Mouse (Mus musculus): ENCODE results near the gene Tescl. TPM values are rescaled to one million over a fixed set of nuclear protein-coding genes. Genes with fewer than 3 reads are reported as not detected.

Tescl gene
- polyA plus RNA-seq, 1 experiment from 2014 or later: not detected

DNA sequence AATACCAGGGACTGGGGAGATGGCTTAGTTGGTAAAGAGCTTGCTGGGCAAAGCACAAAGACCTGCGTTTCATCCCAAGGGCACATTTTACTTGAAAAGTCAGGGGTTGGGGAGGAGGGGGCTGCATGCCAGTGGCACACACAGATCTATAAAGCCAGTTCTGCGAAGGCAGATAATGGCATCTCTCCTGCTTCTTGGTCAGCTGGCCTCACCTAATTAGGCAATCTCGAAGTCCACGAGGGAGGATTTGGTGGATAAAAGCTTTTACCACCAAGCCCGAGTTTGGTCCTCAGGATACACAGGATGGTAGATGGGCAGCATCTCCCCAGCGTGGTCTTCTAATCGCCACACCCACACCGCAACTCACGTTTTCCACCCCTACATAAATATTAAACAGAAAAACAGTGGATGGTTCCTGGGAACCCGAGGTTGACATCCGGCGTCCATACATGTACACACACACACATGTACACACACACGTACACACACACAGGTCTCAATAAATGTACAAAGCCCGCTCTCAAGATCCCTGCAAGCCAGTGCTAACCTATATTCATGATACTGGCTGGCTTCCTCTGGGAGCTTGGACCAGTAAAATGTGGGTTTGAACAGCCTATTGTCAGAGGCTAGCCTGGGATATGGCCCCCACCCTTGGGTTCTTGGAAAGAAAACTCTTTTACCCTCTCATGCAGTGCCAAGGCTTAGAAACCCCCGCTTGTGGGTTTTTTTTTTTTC, 36.2 kb downstream of the Tescl start:
- ATAC-seq (ENCODE audit: insufficient read depth, low FRiP score, low TSS enrichment) (no peak), DNase-seq (ENCODE audit: low spot score) (no peak)
- 95% methylated on average over 15 of the region's 15 CpGs for WGBS
- peak overlapping the region; percentile 75 for H3K4me3 ChIP-seq (ENCODE audit: low read depth, low read length)
- H3K4me2 ChIP-seq (ENCODE audit: low read depth): peak overlapping the region; percentile 90
- H3K9ac ChIP-seq (ENCODE audit: low read length): peak overlapping the region; percentile 87; the same call in 1 of the 2 replicates
- no peaks in the 10 kb centered on the region for H3K27me3 ChIP-seq (ENCODE audit: control insufficient read depth, insufficient read depth, low read length)
- H3K4me1 ChIP-seq (ENCODE audit: control insufficient read depth, insufficient read depth, low read length): peaks cover 9% of the 10 kb centered on the region
- no peak overlapping the region for H3K27ac ChIP-seq (ENCODE audit: low read depth, low read length)
- H3K36me3 ChIP-seq (ENCODE audit: control insufficient read depth, insufficient read depth, low read length): peaks cover 11% of the 10 kb centered on the region
- H3K9me3 ChIP-seq (ENCODE audit: control insufficient read depth, low read length): no peaks in the 10 kb centered on the region

DNA sequence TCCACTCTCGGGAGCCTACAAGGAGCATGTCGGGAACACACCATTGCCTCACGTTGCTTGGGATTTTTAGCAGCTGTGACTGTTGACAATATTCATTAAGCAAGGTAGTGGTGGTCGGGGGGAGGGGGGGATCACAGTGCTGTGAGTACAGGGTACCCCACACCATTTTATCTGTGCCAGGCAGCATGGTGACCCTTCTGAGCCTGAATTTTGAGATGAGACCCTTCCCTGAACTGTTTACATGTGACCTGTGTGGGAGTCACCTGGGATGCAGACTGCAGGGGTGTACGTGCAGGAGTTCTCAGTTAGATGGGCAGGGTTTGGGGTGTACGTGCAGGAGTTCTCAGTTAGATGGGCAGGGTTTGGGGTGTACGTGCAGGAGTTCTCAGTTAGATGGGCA, 37.4 kb downstream of the Tescl start:
- Histone ChIP-seq H3K36me3 (ENCODE audit: control insufficient read depth, insufficient read depth, low read length) (peaks cover 18% of the 10 kb centered on the region), H3K27ac (ENCODE audit: low read depth, low read length) (no peak overlapping the region)
- WGBS: 91% methylated on average over 7 of the region's 7 CpGs

DNA sequence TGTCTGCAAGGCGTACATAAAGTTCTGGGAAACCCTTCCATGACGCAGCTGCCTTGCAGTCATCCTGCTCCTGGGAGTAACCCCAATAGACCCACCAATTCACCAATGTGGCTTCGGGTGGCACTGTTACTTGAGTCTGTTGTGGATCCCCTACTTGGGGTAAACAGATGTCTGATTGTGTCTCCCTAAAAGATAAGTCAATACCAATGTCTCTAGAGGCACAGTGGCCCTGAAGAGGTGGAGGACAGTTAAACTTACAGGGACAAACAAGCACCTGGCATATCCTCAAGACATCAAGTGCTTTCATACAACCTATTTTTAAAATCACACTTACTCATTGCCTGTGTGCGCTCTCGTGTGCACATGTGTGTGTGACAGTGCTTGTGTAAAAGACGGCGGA, 38.4 kb downstream of the Tescl start:
- no peak overlapping the region for H3K4me2 ChIP-seq (ENCODE audit: low read depth)

More for the DNA sequence above, 37.4 kb downstream of the Tescl start:
- H3K27me3 ChIP-seq (ENCODE audit: control insufficient read depth, insufficient read depth, low read length): no peaks in the 10 kb centered on the region
- no peak overlapping the region for H3K9ac ChIP-seq (ENCODE audit: low read length)
- H3K4me2 ChIP-seq (ENCODE audit: low read depth): no peak overlapping the region
- DNase-seq (ENCODE audit: low spot score) (no peak), ATAC-seq (ENCODE audit: insufficient read depth, low FRiP score, low TSS enrichment) (no peak)
- H3K9me3 ChIP-seq (ENCODE audit: control insufficient read depth, low read length): no peaks in the 10 kb centered on the region
- H3K4me3 ChIP-seq (ENCODE audit: low read depth, low read length): no peak overlapping the region
- peaks cover 9% of the 10 kb centered on the region for H3K4me1 ChIP-seq (ENCODE audit: control insufficient read depth, insufficient read depth, low read length)

DNA sequence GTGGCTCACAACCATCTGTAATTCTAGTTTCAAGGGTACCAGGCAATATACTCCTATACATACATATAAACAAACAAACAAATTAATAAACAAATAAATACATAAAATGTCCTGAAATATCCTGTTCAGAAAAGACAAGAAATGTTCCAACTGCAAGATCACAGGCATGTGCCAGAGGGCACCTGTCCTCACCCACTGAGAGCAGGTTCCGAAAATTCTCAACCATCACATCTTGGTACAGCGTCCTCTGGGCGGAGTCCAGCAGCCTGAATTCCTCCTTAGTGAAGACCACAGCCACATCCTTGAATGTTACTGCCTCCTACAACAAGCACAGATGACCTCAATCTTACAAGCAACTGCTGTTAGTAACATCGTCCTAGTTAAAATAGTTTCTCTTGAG, 39.0 kb downstream of the Tescl start:
- peaks cover 30% of the 10 kb centered on the region for H3K36me3 ChIP-seq (ENCODE audit: control insufficient read depth, insufficient read depth, low read length)
- H3K4me3 ChIP-seq (ENCODE audit: low read depth, low read length): no peak overlapping the region
- 97% methylated on average over 4 of the region's 4 CpGs for whole genome bisulfite sequencing

More for the DNA sequence above, 38.4 kb downstream of the Tescl start:
- Histone ChIP-seq H3K4me1 (ENCODE audit: control insufficient read depth, insufficient read depth, low read length) (peaks cover 6% of the 10 kb centered on the region), H3K27ac (ENCODE audit: low read depth, low read length) (no peak overlapping the region), H3K9ac (ENCODE audit: low read length) (no peak overlapping the region), H3K4me3 (ENCODE audit: low read depth, low read length) (no peak overlapping the region), H3K9me3 (ENCODE audit: control insufficient read depth, low read length) (no peaks in the 10 kb centered on the region), H3K36me3 (ENCODE audit: control insufficient read depth, insufficient read depth, low read length) (peaks cover 27% of the 10 kb centered on the region), H3K27me3 (ENCODE audit: control insufficient read depth, insufficient read depth, low read length) (no peaks in the 10 kb centered on the region)
- DNase-seq (ENCODE audit: low spot score): no peak
- no peak for ATAC-seq (ENCODE audit: insufficient read depth, low FRiP score, low TSS enrichment)
- WGBS: 96% methylated on average over 7 of the region's 7 CpGs

DNA sequence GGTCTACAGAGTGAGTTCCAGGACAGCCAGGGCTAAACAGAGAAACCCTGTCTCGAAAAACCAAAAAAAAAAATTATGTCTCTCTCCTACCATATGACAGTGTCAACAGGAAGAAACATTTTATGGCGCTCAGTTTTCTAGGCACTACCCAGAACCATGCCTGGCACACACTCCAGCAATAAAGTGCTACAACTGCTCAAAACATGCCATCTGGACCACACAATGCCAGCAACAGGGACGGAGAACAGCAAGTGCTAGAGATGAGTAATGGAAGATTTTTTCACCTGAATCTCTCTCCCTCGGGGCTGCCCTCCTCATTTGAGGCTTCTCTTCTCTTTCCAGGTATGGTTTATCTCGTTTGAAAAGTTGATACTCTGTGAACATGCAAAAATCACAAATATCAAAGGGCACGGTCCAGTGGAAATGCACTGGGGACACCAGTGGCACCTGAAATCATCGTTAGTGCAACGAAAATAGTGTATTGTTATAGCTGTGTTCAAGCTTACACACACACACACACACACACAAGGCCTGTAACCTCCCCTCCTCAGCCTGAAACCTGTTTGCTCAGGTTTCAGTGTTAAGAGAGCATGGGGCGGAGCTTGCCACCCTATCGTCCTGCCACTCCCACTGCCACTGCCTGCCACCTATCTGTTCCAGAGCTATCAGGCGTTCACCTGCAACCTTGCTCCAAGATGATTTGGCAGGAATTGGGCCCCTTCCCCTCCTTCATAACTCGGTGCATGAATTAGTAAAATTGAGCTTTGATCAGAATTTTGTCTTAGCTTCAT, 40.5 kb downstream of the Tescl start:
- Histone ChIP-seq H3K27me3 (ENCODE audit: control insufficient read depth, insufficient read depth, low read length) (no peaks in the 10 kb centered on the region), H3K9ac (ENCODE audit: low read length) (no peak overlapping the region), H3K4me1 (ENCODE audit: control insufficient read depth, insufficient read depth, low read length) (peaks cover 6% of the 10 kb centered on the region; the same call in 1 of the 2 replicates), H3K4me3 (ENCODE audit: low read depth, low read length) (no peak overlapping the region), H3K36me3 (ENCODE audit: control insufficient read depth, insufficient read depth, low read length) (peaks cover 30% of the 10 kb centered on the region), H3K4me2 (ENCODE audit: low read depth) (no peak overlapping the region), H3K27ac (ENCODE audit: low read depth, low read length) (no peak overlapping the region), H3K9me3 (ENCODE audit: control insufficient read depth, low read length) (no peaks in the 10 kb centered on the region)
- ATAC-seq (ENCODE audit: insufficient read depth, low FRiP score, low TSS enrichment) (no peak), DNase-seq (ENCODE audit: low spot score) (no peak)
- 87% methylated on average over 12 of the region's 12 CpGs for WGBS

More for the DNA sequence above, 39.0 kb downstream of the Tescl start:
- Histone ChIP-seq H3K9me3 (ENCODE audit: control insufficient read depth, low read length) (no peaks in the 10 kb centered on the region), H3K27me3 (ENCODE audit: control insufficient read depth, insufficient read depth, low read length) (no peaks in the 10 kb centered on the region), H3K27ac (ENCODE audit: low read depth, low read length) (no peak overlapping the region), H3K4me1 (ENCODE audit: control insufficient read depth, insufficient read depth, low read length) (peaks cover 6% of the 10 kb centered on the region; the same call in 1 of the 2 replicates), H3K9ac (ENCODE audit: low read length) (no peak overlapping the region), H3K4me2 (ENCODE audit: low read depth) (no peak overlapping the region)
- ATAC-seq (ENCODE audit: insufficient read depth, low FRiP score, low TSS enrichment): no peak
- no peak for DNase-seq (ENCODE audit: low spot score)

DNA sequence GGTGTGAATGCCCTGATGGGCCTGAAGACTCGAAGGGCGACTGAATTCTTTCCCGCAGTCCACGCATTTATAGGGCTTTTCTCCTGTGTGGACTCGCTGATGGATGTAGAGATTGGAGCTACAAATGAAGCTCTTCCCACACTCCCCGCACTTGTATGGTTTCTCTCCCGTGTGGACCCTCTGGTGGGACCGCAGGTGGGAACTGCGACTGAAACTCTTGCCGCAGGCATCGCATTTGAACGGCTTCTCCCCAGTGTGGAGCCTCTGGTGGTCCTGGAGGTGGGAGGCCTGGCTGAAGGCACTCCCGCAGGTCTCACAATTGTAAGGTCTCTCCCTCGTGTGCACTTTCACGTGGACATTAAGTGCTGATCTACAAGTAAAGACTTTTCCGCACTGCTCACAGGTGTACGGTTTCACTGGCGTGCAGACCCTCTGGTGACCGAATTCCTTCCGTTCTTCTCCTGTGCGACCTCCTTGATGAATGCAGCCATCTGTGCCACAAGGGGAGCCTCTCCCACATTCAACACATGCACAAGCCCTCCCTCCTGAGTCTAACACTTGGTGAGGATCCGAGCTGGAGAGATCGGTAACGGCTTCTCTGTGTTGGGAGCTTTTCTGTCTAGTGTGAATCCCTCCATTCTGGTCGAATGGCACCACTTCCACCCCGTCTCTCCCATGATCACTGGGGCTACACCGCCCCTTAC, 42.2 kb downstream of the Tescl start:
- ATAC-seq (ENCODE audit: insufficient read depth, low FRiP score, low TSS enrichment): no peak
- Histone ChIP-seq H3K27ac (ENCODE audit: low read depth, low read length) (no peak overlapping the region), H3K9ac (ENCODE audit: low read length) (no peak overlapping the region), H3K4me3 (ENCODE audit: low read depth, low read length) (no peak overlapping the region), H3K36me3 (ENCODE audit: control insufficient read depth, insufficient read depth, low read length) (peaks cover 30% of the 10 kb centered on the region), H3K27me3 (ENCODE audit: control insufficient read depth, insufficient read depth, low read length) (no peaks in the 10 kb centered on the region), H3K9me3 (ENCODE audit: control insufficient read depth, low read length) (no peaks in the 10 kb centered on the region), H3K4me1 (ENCODE audit: control insufficient read depth, insufficient read depth, low read length) (no peaks in the 10 kb centered on the region), H3K4me2 (ENCODE audit: low read depth) (no peak overlapping the region)
- 89% methylated on average over 27 of the region's 27 CpGs for WGBS
- no peak for DNase-seq (ENCODE audit: low spot score)

DNA sequence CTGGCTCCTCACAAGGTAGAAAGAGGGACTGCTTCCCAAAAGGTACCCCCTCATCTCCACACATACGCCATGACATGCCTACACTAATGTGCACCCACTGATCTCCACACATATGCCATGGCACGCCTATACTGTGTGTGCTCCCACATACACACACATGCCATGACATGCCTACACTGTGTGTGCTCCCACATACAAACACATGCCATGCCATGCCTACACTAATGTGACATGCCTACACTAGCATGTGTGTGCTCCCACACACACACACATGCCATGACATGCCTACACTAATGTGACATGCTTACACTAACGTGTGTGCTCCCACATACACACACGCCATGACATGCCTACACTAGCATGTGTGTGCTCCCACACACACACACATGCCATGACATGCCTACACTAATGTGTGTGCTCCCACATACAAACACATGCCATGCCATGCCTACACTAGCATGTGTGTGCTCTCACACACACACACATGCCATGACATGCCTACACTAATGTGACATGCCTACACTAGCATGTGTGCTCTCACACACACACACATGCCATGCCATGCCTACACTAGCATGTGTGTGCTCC, 43.5 kb downstream of the Tescl start:
- H3K4me2 ChIP-seq (ENCODE audit: low read depth): no peak overlapping the region
- DNase-seq (ENCODE audit: low spot score) (no peak), ATAC-seq (ENCODE audit: insufficient read depth, low FRiP score, low TSS enrichment) (no peak)
- H3K27me3 ChIP-seq (ENCODE audit: control insufficient read depth, insufficient read depth, low read length): no peaks in the 10 kb centered on the region
- H3K27ac ChIP-seq (ENCODE audit: low read depth, low read length): no peak overlapping the region
- H3K9ac ChIP-seq (ENCODE audit: low read length): no peak overlapping the region
- H3K36me3 ChIP-seq (ENCODE audit: control insufficient read depth, insufficient read depth, low read length): peaks cover 28% of the 10 kb centered on the region
- H3K4me3 ChIP-seq (ENCODE audit: low read depth, low read length): no peak overlapping the region
- no peaks in the 10 kb centered on the region for H3K4me1 ChIP-seq (ENCODE audit: control insufficient read depth, insufficient read depth, low read length)
- WGBS: 91% methylated on average over 4 of the region's 4 CpGs
- no peaks in the 10 kb centered on the region for H3K9me3 ChIP-seq (ENCODE audit: control insufficient read depth, low read length)

DNA sequence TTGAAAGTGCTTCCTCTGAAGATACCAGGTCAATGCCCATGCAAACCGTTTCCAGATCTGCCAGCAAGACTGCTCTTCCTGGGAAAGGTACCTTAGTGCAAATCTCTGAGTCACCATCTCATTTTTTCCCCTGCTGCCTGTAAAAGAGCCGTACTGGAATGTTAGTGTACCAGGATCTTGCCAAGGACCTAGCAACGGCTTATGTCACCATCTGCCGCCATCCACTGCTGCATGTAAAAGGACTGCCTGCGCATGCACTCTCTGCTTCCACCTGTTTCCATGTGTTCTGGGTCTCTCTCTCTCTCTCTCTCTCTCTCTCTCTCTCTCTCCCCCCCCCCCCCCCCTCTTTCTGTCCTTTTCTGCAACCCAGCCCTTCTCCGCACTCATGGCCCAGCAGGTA, 45.2 kb downstream of the Tescl start:
- Histone ChIP-seq H3K4me2 (ENCODE audit: low read depth) (no peak overlapping the region), H3K9me3 (ENCODE audit: control insufficient read depth, low read length) (no peaks in the 10 kb centered on the region), H3K27me3 (ENCODE audit: control insufficient read depth, insufficient read depth, low read length) (no peaks in the 10 kb centered on the region), H3K36me3 (ENCODE audit: control insufficient read depth, insufficient read depth, low read length) (peaks cover 25% of the 10 kb centered on the region), H3K4me1 (ENCODE audit: control insufficient read depth, insufficient read depth, low read length) (no peaks in the 10 kb centered on the region), H3K27ac (ENCODE audit: low read depth, low read length) (no peak overlapping the region), H3K4me3 (ENCODE audit: low read depth, low read length) (no peak overlapping the region), H3K9ac (ENCODE audit: low read length) (no peak overlapping the region)
- ATAC-seq (ENCODE audit: insufficient read depth, low FRiP score, low TSS enrichment) (no peak), DNase-seq (ENCODE audit: low spot score) (no peak)
- 93% methylated on average over 6 of the region's 6 CpGs for WGBS
